Mouse (Mus musculus): ENCODE data around the gene Abca2.

Gene Abca2

GRCm38 (mm10) chr2:25425481-25425880 is 3.0 kb upstream of the Abca2 start:
- no peak for DNase-seq (ENCODE audit: low spot score)

- DNase-seq (ENCODE audit: low spot score): peak; percentile 83
Measured at GRCm38 (mm10) chr2:25426721-25427191, 1.7 kb upstream of the Abca2 start.

DNA sequence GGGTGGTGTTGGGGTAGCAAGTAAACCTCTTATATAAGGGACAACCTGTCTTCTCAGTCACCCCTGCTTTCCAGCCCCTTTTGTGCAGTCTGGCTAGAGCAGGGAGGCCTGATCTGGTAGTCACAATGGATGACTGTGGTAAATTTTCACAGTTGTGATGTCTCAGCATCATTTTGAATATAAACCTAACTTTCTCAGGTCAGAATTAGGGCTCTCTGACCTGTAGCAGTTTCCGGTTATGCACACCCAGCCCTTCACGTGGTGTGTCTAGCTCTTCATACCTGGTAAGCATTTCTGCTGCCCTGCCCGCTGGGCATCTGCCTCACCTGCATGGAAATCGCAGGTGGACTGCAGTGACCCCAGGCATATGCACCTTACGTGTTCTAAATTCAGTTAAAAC is 1.2 kb upstream of the Abca2 start:
- DNase-seq (ENCODE audit: low spot score): no peak

DNA sequence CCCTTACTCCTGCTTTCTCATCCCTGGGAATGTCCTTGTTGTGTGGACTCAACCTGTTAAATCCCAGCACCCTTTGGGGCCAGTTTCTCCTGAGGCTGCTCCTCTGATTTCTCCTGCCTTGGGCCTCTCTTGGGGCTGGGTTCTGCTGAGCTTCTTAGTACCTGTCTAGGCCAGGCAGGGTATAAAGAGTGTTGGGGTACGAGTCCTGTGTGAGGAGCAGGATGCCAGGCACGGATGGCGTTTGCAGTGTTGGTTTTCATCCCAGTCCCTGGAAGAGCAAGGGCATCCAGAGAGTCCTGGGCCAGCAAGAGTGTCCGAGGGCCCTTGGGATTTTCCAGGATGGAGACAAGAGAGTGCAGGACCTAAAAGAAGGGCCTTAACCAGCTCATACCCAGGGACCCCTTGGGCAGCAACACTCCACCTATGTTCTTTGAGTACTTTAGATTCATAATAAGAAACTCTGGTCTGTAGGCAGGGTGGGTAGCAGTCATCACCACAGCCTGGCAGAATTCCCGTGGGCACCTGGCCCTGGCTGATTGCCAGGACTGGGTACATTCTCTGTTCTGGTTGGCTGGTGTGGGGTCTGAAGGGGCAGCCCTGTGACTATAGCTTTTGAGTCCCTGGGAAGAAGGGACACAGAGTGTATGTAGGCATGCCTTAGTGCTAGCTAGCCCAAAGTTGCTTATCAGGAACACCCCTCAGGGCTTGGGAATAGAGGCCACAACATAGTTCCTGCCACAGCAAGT is 1.1 kb downstream of the Abca2 start:
- no peak for DNase-seq (ENCODE audit: low spot score)

GRCm38 (mm10) chr2:25430395-25431233 is 2.1 kb downstream of the Abca2 start:
- no peak for DNase-seq (ENCODE audit: low spot score)

DNA sequence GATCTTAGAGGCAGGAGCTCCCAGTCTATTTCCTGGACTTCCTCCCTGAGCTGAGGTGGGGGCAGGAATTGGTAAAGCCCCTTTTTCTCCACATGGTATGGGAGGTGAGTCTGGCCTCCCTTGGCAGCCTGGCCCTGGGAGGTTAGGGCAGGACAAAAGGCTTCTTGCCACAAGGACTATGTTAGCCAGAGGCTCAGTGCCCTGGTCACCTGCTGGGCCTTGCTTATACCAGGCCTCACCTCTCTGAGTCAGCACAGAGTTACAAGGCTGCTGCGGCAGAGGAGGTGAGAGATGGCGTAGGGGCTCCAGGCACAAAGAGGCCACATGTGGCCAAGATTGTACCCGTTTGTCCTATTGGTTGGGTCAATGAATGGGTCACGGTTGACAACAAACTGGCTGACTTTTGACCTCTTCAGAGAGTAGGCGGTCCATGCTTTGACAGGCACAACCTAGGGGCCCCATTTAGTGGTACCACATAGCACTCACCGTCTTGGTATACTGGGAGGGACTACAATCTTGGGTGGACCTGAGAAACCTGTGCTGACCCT is 2.9 kb downstream of the Abca2 start:
- DNase-seq (ENCODE audit: low spot score): no peak

DNA sequence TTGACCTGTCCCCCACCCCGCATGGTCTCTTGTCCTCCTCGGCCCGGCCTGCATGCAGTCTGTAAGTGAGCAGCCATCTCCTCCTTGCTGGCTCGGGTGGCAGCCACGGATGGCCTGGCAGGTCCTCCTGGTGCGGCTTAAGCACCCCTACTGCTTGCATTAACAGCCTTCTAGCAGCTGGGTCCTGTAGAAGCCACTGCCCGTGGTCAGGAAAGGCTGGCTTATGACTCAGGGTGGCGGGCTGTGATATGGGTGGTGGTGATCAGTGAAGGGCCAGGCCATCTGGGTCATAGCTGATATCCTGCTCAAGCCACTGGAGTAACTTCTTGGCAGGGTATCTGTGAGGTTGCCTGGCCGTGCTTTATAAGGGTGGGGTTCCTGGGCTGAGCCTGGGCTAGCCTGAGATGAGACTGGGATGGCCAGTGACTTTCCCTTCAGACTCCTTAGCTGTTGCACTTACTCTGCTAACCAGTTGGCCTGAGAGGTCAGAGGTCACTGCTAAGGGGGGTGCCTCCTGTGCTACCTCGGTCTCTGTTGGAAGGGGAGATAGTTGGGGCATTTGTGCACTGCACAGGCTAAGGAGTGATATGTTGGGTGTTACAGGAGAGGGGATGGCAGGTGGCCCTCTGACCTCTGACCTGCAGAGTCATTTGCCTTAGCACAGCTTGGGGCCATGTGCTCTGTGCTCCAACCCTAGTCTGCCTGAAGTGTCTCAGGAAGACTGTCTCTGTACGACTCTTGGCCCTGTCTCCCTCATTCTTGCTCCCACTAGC is 4.0 kb downstream of the Abca2 start:
- no peak for DNase-seq (ENCODE audit: low spot score)

- no peak for DNase-seq (ENCODE audit: low spot score)
Measured at GRCm38 (mm10) chr2:25433101-25433500, 4.6 kb downstream of the Abca2 start.

- DNase-seq (ENCODE audit: low spot score): no peak
Measured at GRCm38 (mm10) chr2:25434292-25434691, 5.8 kb downstream of the Abca2 start.

DNA sequence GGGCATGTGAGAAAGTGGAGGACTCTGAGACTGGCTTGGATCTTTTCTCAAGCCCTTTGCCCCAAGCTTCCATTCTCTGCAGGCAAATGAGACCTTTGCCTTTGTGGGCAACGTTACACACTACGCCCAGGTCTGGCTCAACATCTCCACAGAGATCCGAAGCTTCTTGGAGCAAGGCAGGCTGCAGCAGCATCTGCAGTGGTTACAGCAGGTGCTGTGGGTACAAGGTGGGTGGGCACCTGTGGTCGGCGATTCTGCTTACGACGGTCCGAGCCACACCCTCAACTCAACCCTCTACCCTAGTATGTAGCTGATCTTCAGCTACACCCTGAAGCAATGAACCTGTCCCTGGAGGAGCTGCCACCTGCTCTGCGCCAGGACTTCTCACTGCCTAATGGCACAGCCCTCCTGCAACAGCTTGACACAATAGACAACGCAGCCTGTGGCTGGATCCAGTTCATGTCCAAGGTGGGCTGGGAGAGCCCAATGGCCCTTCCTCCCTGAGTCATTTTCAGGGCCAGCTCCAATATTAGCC is 7.8 kb downstream of the Abca2 start:
- DNase-seq (ENCODE audit: low spot score): no peak

GRCm38 (mm10) chr2:25441067-25441466 is 12.6 kb downstream of the Abca2 start:
- DNase-seq (ENCODE audit: low spot score): no peak

- DNase-seq (ENCODE audit: low spot score): no peak
Measured at GRCm38 (mm10) chr2:25442682-25443081, 14.2 kb downstream of the Abca2 start.

GRCm38 (mm10) chr2:25450853-25451647 is 22.5 kb downstream of the Abca2 start:
- no peak for DNase-seq (ENCODE audit: low spot score)

- DNase-seq (ENCODE audit: low spot score): no peak
Measured at GRCm38 (mm10) chr2:25452951-25453350, 24.4 kb downstream of the Abca2 start.

DNA sequence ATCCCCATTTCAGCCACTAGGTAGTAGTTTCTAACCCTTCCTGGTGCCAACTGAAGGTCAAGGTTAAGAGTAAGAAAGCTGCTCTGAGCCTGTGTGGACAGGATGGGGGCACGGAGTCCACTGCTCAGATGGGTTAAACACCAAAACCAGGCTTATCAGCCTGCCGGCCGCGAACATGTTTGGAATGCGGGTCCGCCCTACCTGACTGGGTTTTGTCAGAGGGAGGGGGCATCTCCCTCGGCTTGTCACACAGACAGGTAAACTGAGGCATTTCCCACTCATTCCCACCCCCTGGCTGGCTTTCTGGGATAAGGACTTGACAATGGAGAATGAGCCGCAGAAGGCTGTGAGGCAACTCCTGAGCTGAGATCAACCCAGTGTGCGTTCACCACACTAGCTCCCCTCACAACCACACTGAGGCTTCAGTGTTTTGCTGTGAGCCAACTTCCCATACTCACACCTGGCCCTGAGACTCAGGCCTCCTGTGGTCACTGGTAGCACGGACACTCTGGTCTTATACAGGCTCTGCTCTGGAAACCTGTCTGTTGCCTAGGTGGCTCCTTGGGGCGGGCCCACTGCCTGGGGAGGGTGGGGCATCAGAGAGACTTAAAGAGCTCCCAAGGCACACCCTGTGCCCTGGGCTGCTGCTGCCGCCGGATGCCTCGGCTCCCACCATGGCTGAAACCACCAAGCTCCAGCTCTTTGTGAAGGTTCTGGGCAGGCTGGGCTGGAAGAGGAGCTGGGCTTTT is 27.9 kb downstream of the Abca2 start, which contains the start of gene Clic3:
TSS of gene Clic3 (plus strand) at position 634 of the 749 bp plus-strand sequence.
- no peak for DNase-seq (ENCODE audit: low spot score)

GRCm38 (mm10) chr2:25457022-25457896 is 28.8 kb downstream of the Abca2 start:
- no peak for DNase-seq (ENCODE audit: low spot score)

DNA sequence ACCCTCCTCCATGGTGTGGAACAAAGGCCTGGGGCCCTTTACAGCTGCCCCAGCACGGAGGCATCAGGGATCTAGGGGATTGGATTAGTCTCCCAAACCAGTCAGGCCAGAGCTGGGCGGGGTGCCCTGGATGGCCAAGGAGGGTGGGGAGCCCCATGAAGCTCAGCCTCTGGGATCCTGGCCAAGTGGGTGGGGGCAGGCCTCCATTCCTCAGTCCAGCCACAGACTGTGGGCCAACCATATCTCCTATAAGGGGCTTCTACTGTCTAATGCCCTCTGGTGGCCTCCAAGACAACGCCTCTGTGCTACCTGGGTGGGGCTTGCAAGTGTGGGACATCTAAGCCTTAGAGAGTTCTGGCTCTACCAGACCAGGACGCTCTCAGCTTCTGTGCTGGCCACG is 30.4 kb downstream of the Abca2 start:
- peak; percentile 74 for DNase-seq (ENCODE audit: low spot score)

GRCm38 (mm10) chr2:25460135-25460534 is 31.6 kb downstream of the Abca2 start:
- DNase-seq (ENCODE audit: low spot score): peak; percentile 62

Measured in testis, postnatal 10 days (tissue).